Mouse (Mus musculus): ENCODE measurements around the gene Stmn1. TPM values are rescaled to one million over a fixed set of nuclear protein-coding genes. Genes with fewer than 3 reads are reported as not detected.

Stmn1 gene
- 7.4 and 115 TPM in 2 replicates for polyA plus RNA-seq (2012; ENCODE audit: insufficient read depth, low replicate concordance)

GRCm38 (mm10) chr4:134468215-134468575, at the start of gene Stmn1:
Gene Stmn1, plus strand, starts transcription at chr4:134468320.
- peaks cover 6% of the 10 kb centered on the region for H3K9me3 ChIP-seq
- peaks cover 37% of the 10 kb centered on the region for H3K4me1 ChIP-seq
- H3K36me3 ChIP-seq (replicated peaks; ENCODE audit: low read length): peaks cover 27% of the 10 kb centered on the region
- peak within 1 kb of the TSS; percentile 92 for H3K4me3 ChIP-seq (replicated peaks)
- TF ChIP-seq GATA1 (IDR thresholded peaks at IDR 0.05; ENCODE audit: borderline replicate concordance, low read length): no peak
- TF ChIP-seq FLI1 (IDR thresholded peaks at IDR 0.05; ENCODE audit: low read length): no peak
- H3K27me3 ChIP-seq (replicated peaks): peaks cover 2% of the 10 kb centered on the region

- Histone ChIP-seq H3K4me1 (no peaks in the 10 kb centered on the region), H3K36me3 (replicated peaks; ENCODE audit: low read length) (peaks cover 95% of the 10 kb centered on the region), H3K27me3 (replicated peaks) (no peaks in the 10 kb centered on the region), H3K4me3 (replicated peaks) (no peak overlapping the region), H3K9me3 (peaks cover 7% of the 10 kb centered on the region)
- TF ChIP-seq FLI1 (IDR thresholded peaks at IDR 0.05; ENCODE audit: low read length): no peak
- no peak for TF ChIP-seq GATA1 (IDR thresholded peaks at IDR 0.05; ENCODE audit: borderline replicate concordance, low read length)
Observed at GRCm38 (mm10) chr4:134421971-134422370, 46.1 kb upstream of the Stmn1 start.

DNA sequence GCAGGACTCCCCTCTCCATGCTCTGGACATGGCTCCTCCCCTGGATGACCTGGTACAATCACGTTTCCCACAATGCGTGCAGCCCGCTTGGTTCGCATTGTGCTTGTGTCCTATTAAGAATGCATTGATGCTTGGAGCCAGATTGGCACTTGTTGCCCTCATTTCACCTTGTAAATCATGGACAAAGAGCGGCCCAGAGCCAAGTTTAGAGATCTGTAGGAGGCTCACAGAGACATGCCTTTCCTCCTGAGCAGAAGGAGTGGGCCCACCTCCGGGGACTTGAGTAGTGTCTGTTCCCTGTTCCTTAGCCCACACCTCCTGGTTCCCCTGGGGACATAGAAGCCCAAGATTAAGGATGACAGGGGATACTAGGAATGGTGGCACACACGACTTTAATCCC, 44.2 kb upstream of the Stmn1 start:
- TF ChIP-seq FLI1 (IDR thresholded peaks at IDR 0.05; ENCODE audit: low read length) (no peak), GATA1 (IDR thresholded peaks at IDR 0.05; ENCODE audit: borderline replicate concordance, low read length) (no peak)
- Histone ChIP-seq H3K27me3 (replicated peaks) (no peaks in the 10 kb centered on the region), H3K4me3 (replicated peaks) (no peak overlapping the region), H3K9me3 (no peaks in the 10 kb centered on the region), H3K4me1 (no peaks in the 10 kb centered on the region), H3K36me3 (replicated peaks; ENCODE audit: low read length) (peaks cover 83% of the 10 kb centered on the region)

- no peak for TF ChIP-seq FLI1 (IDR thresholded peaks at IDR 0.05; ENCODE audit: low read length)
- TF ChIP-seq GATA1 (IDR thresholded peaks at IDR 0.05; ENCODE audit: borderline replicate concordance, low read length): no peak
- peaks cover 5% of the 10 kb centered on the region for H3K27me3 ChIP-seq (replicated peaks)
- no peak overlapping the region for H3K4me3 ChIP-seq (replicated peaks)
- no peaks in the 10 kb centered on the region for H3K4me1 ChIP-seq
- no peaks in the 10 kb centered on the region for H3K9me3 ChIP-seq
- H3K36me3 ChIP-seq (replicated peaks; ENCODE audit: low read length): peaks cover 72% of the 10 kb centered on the region
Observed at GRCm38 (mm10) chr4:134425088-134425487, 43.0 kb upstream of the Stmn1 start.

DNA sequence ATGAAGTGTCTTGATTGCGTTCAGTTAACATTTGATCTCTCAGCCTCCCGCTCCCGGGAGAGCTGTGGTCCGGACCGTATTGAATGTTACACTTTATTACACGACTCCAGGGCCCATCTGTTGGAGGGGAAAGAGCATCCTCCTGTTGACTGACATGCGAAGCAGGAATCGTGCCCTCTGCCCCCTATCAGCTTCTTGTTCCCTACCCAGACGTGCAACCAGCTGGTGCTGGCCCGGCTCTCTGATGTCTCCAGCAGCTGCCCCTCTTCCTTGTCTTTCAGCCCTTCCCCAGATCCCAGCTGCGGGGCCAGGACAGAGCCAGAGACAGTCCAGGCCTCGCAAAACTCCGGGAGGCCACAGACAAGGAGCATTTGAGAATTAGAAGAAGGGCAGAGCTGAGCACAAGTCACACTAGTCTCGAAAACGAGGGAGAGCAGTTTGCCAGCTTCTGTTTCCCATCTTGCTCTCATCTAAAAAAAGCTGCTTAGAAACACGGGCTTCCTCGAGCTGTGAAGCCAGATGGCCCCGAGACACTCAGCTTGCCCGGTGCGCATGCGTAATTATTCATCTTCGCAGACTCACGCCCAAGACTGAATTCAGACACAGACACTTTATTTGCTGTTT, 37.6 kb upstream of the Stmn1 start:
- no peak for TF ChIP-seq FLI1 (IDR thresholded peaks at IDR 0.05; ENCODE audit: low read length)
- TF ChIP-seq GATA1 (IDR thresholded peaks at IDR 0.05; ENCODE audit: borderline replicate concordance, low read length): no peak
- Histone ChIP-seq H3K4me1 (no peaks in the 10 kb centered on the region), H3K4me3 (replicated peaks) (no peak overlapping the region), H3K36me3 (replicated peaks; ENCODE audit: low read length) (peaks cover 20% of the 10 kb centered on the region), H3K27me3 (replicated peaks) (peaks cover 35% of the 10 kb centered on the region), H3K9me3 (no peaks in the 10 kb centered on the region)

- Histone ChIP-seq H3K9me3 (no peaks in the 10 kb centered on the region), H3K27me3 (replicated peaks) (peaks cover 50% of the 10 kb centered on the region), H3K36me3 (replicated peaks; ENCODE audit: low read length) (no peaks in the 10 kb centered on the region), H3K4me3 (replicated peaks) (no peak overlapping the region), H3K4me1 (no peaks in the 10 kb centered on the region)
- TF ChIP-seq GATA1 (IDR thresholded peaks at IDR 0.05; ENCODE audit: borderline replicate concordance, low read length) (no peak), FLI1 (IDR thresholded peaks at IDR 0.05; ENCODE audit: low read length) (no peak)
Observed at GRCm38 (mm10) chr4:134432686-134433360, 35.3 kb upstream of the Stmn1 start.

DNA sequence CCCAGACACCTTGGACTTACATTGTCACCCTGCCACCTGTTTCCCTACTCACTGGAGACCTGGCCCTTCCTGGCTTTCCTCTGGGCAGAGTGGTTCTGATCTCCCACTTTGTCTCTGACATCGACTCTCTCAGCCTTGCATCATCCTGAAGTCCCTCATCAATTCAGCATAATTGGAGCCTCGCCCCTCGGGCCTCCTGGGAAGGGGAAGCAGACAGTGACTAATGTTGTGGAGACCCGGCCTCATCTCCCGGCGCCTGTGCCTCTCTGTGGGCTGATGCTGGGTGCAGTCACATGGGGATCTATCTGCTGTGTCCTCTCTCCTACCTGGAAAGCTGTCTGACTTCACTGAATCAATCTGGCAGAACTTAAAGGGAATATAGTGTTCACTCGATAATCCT, 31.9 kb upstream of the Stmn1 start:
- Histone ChIP-seq H3K4me3 (replicated peaks) (no peak overlapping the region), H3K27me3 (replicated peaks) (peaks cover 50% of the 10 kb centered on the region), H3K4me1 (peaks cover 5% of the 10 kb centered on the region), H3K36me3 (replicated peaks; ENCODE audit: low read length) (no peaks in the 10 kb centered on the region), H3K9me3 (no peaks in the 10 kb centered on the region)
- no peak for TF ChIP-seq GATA1 (IDR thresholded peaks at IDR 0.05; ENCODE audit: borderline replicate concordance, low read length)
- no peak for TF ChIP-seq FLI1 (IDR thresholded peaks at IDR 0.05; ENCODE audit: low read length)

GRCm38 (mm10) chr4:134436659-134437058, 31.5 kb upstream of the Stmn1 start:
- H3K27me3 ChIP-seq (replicated peaks): peaks cover 50% of the 10 kb centered on the region
- TF ChIP-seq GATA1 (IDR thresholded peaks at IDR 0.05; ENCODE audit: borderline replicate concordance, low read length) (no peak), FLI1 (IDR thresholded peaks at IDR 0.05; ENCODE audit: low read length) (no peak)
- no peak overlapping the region for H3K4me3 ChIP-seq (replicated peaks)
- H3K4me1 ChIP-seq: peaks cover 5% of the 10 kb centered on the region
- H3K9me3 ChIP-seq: no peaks in the 10 kb centered on the region
- H3K36me3 ChIP-seq (replicated peaks; ENCODE audit: low read length): no peaks in the 10 kb centered on the region

GRCm38 (mm10) chr4:134439119-134439518, 29.0 kb upstream of the Stmn1 start:
- H3K27me3 ChIP-seq (replicated peaks): peaks cover 60% of the 10 kb centered on the region
- H3K9me3 ChIP-seq: peaks cover 13% of the 10 kb centered on the region
- TF ChIP-seq FLI1 (IDR thresholded peaks at IDR 0.05; ENCODE audit: low read length) (no peak), GATA1 (IDR thresholded peaks at IDR 0.05; ENCODE audit: borderline replicate concordance, low read length) (no peak)
- peaks cover 5% of the 10 kb centered on the region for H3K4me1 ChIP-seq
- H3K4me3 ChIP-seq (replicated peaks): no peak overlapping the region
- H3K36me3 ChIP-seq (replicated peaks; ENCODE audit: low read length): no peaks in the 10 kb centered on the region

- no peaks in the 10 kb centered on the region for H3K36me3 ChIP-seq (replicated peaks; ENCODE audit: low read length)
- peaks cover 5% of the 10 kb centered on the region for H3K4me1 ChIP-seq
- TF ChIP-seq FLI1 (IDR thresholded peaks at IDR 0.05; ENCODE audit: low read length) (no peak), GATA1 (IDR thresholded peaks at IDR 0.05; ENCODE audit: borderline replicate concordance, low read length) (no peak)
- no peak overlapping the region for H3K4me3 ChIP-seq (replicated peaks)
- H3K27me3 ChIP-seq (replicated peaks): peaks cover 61% of the 10 kb centered on the region
- peaks cover 13% of the 10 kb centered on the region for H3K9me3 ChIP-seq
Observed at GRCm38 (mm10) chr4:134439919-134440318, 28.2 kb upstream of the Stmn1 start.
